Mouse (Mus musculus) right cerebral cortex, postnatal 4 days (tissue): ENCODE data around the gene Thnsl2.

Source experiments
- DNase-seq: peaks from one replicate; pipeline ENCODE4 v3.0.0-alpha.2; 2022

Thnsl2 gene

DNA sequence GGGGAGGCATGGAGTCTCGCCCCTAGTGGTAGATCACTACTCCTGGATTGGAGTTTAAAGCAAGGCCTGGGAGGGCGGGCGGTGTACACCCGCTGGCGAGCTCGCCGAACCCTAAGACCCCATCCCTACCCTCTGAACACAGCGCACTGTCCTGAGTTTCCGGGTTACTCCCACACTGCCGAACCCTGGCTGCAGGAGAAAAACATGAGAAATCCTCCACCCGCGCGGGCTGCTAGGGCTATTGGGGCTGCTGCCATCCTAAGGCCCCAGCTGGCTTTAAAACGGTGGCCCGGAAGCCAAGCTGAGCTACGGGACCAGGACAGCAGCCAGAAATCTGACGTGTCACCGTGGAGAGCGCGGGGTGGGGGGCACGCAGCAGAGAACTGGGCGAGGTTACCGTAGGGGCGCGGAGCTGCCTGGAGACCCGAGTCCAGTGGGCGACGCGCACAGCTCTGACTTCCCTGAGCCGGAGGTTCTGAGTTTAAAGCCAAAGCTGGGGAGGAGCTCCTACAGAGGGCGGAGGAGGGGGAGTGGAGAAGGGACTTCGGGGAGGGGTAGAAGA, at the start of gene Thnsl2:
Thnsl2 (minus strand) TSS at position 546 of the 562 bp plus-strand sequence.
- peak; percentile 68 for DNase-seq

DNA sequence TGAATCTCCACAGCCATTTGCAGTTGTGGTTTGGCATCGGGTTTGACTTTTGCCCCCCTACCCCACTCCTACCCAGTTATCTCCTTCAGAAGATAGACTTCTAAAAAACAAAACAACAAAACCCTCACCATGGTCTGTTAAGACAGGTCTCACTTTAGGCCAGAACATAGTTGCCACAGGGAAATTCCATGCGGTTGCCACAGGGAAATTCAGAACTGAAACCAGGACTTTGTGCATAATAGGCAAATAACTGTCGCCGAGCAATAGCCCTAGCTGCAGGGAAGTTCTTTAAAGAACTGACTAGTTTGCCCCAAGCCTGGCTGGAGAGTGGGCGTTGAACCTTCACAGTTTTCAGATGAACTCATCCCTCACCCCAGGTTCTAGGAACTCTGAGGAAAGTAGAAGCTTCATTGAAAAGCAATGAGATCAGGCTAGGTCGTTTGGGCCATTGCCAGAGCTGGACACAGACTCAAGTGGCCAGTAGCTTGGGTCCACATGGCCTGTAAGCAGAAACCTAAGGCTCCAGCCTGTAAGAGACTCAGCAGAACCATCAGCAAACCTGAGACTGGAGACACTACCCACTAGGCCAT, 49.0 kb upstream of the Thnsl2 start:
- no peak for DNase-seq

DNA sequence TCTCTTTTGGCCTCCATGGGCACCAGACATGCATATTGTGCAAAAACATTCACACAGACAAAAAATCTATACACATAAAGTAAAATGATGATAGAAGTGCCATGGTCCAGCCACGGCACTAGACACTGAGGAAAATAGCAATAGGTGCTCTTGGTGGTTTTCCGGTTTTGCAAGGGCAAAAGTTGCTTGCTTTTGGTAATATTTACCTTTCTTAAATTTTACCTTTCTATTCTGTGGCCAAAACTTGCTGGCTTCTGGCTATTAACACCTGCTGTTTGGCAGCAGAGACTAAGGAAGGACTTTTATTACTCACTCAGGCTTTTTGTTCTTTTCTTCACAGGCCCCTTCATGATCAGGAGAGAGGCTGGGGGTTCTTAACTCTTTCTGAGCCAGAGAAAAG, 46.3 kb upstream of the Thnsl2 start:
- DNase-seq, result no peak

DNA sequence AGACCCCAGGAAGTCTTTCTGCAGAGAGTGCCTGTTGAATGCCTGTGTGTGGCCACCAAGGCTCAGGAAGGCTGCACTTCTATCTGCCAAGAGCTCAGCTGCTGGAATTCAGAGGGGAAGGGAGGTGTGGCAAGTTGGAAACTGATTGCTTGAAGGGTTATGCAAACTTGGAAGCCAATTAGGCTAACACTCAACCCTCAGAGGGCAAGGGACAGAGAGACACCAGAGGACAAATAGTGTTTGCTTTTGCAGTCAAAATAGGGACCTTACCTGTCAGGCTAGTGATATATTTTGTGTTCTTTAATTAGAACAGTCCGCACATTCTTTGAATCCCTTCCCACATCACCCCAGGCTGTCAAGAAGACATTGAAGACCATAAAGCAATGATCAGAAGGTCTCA, 45.3 kb upstream of the Thnsl2 start:
- DNase-seq, result no peak

DNA sequence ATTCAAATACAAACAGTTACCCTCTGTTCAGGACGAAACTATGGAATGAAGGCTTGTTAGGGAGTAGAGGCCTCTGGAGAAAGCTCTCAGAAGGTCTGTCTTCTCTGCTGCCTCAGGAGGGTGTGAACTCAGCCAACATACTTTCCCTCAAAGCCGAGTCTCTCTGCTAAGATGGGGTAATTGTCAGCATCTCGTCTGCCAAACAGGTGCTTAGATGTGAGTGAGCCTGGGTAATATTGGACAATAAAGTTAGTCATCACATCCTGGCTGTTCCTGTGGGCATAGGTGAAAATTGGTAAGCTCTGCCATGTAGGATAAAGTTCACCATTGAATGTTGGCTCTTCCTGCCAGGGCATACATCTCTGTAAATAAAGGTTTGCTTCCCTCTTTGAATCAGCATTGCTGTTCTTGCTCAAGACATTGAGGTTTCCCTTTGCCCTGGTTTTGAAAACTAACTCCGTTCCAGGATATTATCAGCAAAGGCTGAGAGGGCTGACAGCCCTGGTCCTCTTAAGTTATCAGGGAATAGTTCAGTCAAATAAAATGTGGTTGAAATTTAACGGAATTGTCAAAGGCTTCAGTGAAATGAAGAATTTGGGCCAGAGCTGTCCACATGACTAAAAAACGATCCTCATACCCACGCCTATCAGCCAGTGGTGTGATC, 40.8 kb upstream of the Thnsl2 start:
- DNase-seq, result no peak

DNA sequence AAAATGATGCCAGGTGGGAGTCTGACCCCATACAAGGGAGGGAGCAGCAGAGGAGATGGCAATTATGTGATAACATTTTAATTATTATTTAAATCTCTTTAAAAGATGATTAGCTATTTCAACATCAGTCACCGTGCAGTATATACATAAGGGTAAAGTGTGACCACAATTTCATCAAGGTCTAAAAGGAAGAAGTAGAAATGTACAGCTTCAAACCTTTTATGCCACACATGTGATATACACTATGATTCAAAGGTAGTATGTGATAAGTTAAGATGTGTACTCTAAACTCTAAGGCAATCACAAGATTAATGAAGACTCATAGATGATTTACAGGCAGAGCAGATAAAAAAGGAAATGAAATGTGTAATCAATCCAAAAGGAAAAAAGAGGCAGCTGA, 36.4 kb upstream of the Thnsl2 start:
- DNase-seq, result no peak

DNA sequence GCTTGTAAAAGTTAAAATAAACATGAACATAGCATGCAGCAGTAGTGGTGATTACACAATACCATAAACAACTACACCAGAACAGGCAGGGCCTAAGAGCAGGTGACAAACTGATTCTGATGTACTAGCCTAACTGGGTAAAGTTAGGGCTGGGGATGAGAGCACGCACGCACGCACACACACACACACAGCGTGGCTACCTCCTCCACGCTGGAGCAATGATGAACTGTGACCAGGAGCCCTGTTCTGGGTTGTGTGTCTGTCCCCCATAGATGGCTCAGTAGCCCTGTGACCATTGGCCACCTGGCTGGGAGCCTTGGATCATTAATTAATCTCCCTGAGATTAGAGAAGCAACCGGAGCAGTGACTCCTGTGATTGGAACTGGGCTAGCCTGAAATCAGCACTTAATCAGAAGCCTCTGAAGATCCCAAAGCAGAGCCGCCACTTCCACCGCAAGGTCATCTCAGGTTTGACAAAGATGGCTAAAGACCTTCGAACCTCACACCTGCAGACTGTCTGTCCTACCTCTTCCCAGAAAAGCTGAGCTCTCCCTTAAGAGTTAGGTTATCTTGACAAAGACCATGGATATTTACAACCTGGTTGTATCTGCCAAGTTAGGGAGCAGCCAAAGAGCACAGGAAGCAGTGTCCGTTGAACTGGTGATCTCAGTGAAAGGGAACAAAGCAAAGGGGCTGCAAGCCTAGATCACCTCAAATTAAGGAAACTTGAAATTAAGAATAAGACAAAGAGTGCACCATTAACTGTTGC, 28.8 kb upstream of the Thnsl2 start:
- no peak for DNase-seq

DNA sequence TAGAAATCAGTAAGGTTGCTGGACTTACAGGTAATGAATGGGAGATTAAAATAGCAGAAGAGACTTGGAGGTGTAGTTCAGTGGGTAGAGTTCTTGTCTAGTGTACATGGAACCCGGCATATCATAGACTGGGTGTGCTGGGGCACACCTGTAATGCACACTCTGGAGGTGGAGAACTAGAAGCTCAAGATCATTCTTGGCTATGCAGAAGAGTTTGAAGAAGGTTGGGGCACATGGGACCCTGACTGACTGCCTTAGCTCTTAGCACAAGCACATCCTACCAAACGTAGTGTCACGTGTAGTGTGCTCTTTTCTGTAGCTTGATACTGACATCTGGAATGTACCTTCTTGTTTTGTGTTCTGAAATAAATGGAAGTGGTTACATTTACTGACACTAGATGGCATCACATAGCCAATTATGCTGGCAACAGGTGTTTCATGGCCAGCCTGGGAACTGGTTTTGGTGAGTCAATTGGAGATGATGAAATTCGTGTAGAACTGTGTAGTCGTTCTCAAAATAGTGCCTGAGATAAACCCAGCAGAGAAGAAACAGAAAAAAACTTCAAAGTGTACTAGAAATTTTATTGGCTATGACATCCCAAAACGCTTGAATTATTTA, 22.4 kb upstream of the Thnsl2 start:
- no peak for DNase-seq

DNA sequence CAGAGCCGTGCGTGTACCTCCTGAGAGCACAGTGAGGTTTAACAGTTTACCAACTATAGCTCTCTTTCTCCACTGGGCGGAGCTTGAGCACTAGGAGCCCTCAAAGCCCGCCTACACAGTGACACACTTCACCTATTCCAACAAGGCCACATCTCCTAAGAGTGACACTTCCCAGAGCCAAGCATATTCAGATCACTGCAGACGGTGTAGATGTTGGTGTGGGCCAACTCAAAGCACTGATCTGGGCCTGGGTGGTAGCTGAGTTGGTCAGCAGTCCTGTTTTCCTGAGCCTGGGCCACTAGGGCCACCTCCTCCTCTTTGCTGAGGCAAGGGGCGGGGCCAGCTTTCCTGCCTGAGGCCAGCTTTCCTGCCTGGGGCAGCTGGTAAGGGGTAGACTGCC, 20.2 kb upstream of the Thnsl2 start:
- no peak for DNase-seq

DNA sequence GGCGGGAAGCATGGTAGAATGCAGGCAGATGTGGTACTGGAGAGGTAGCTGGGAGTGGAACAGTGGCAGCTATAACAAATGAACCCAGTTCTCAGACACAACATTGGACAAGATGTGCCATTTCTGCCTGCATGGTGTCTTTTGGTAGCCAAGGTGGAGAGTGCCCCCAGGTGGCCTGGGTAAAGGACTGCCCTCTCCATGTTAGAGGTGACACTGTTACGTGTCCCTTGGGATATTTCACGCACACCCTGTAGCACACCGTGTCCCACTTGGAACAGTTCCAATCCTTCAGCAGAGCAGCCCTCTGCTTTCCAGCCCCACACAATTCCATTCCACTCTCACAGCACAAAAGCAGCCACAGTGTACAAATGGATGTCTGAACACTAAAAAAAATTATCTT, 18.0 kb upstream of the Thnsl2 start:
- no peak for DNase-seq

DNA sequence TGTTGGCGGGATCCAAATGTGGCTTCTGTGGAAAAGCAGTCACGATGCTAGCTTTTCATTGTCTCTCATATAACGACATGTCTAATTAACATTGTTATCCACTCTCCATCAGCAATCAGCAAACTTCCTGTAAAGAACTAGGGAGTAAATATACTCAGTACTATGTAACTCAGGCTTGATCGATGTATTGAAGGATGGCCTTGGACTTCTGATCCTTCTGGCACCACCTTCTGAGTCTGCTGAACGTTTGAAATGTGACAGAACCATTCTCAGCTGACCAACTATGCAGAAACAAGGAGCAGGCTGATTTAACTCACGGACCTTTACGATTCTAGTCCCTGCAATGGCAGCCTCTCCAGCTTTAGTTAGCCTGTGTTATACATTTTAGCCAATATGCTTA, 17.1 kb upstream of the Thnsl2 start:
- no peak for DNase-seq

DNA sequence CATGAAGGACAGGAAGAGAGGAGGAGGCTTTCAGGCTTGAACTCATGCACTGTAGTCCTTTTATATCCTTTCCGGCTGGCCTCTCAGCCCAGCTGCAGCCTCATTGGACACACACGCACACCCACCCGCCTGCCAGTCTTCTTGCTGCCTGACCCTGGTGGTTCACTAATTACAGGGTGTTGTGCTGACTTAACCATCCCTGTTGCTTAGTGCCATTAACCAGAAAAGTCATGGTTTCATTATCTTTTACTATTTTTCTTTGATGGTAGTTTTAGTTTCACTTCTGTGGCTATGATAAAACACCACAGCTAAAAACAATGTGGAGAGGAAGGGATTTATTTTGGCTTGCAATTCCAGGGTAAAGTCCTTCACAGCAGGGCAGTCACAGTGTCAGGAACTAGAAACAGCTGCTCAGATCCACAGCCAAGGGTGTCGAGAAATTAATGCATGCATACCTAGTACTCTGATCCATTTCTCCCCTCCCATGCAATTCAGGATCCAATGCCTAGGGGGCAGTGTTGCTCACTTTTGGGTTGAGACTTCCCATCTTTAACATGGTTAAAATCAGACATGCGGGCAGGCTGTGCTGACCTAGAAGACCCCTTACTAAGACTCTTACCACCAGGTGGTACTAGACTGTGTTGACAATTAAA, 12.6 kb upstream of the Thnsl2 start:
- DNase-seq, result no peak

DNA sequence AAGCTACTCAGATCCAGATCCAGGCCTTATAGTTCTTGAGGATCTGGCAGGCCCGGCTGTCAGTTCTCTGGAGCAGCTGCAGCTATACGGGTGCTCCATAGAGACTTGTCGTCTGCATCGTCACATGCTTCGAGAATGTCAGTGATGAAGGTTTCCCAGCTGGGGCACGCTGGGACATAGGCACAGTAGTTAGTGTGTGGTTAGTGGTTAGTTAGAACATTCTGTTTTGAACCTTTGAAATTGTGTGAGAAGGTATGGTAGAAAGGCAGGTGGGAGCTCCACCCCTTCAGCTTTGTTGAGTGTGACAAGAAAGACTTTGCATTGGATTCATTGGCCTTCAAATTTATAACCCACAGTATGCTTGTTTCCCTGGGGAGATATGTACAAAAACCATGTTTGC, 10.6 kb upstream of the Thnsl2 start:
- DNase-seq, result no peak

DNA sequence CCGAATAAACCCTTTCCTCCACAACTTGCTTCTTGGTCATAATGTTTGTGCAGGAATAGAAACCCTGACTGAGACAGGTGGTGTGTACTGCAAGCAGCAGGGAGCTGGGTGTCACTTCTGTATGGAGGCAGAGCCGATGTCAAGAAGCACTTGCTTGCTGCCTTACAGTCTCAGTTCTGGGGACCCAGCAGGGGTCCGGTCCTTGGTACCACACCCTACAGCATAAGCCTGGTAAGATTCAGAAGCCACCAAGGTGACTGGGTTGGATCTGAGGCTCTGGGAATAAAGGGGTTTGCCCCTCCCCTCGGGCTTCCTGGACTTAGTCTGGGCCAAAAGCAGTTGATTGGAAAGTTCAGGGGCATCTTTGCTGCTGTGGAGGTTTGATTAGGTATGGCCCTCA, 9.2 kb upstream of the Thnsl2 start:
- no peak for DNase-seq

DNA sequence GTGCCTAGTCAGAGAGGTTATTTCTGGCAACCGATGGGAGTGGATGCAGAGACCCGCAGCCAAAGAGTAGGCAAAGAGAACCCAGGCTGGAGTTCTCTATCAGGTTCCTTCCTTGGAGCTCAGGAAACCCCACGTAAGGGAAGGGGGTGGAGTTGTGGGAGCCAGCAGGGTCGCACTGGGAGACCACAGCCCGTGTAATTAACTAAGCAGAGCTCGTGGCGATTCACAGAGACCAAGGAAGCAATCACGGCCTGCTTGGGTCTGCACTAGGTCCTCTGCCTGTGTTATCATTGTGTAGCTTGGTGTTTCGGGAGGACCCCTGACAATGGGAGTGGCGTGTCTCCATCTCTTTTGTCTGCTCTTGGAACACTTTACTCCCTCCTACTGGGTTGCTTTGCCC, 6.9 kb upstream of the Thnsl2 start:
- no peak for DNase-seq

DNA sequence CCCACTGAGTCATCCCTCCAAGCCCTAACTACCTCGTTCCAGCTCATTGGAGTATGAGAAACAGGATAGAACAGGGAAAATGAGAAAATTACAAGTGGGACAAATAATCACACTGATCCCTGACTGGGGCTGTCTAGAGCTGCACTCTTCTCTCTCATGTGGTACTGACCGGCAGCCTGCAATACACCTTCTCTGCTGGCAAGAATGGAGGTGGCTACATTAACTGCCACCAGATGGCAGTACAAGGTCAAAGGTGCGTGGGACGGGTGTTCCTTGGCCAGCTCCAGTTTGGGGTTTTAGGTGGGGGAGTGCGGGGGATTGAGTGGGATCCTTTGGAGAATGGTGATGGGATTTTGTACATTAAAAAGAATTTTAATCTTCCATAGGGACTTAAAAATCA, 5.3 kb upstream of the Thnsl2 start:
- DNase-seq, result no peak

DNA sequence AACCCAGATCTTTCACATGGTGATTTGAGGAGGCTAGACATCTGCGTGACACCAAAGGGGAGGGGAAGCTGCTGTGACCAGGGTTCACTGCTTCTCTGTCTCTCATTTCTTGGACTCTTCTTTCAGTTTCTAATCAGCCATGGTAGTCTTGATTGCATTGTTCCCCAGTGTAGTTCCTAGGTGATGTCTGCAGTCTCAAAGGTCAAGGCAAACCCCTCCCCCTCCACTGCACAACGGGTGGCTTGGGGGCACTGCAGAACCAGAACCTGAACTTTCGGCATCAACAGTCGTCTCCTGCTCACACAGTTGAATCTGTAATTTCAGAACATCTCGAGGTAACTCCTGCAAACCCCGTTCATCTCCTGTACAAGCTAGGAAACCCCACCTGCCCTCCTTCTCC, 4.1 kb upstream of the Thnsl2 start:
- DNase-seq, result no peak

DNA sequence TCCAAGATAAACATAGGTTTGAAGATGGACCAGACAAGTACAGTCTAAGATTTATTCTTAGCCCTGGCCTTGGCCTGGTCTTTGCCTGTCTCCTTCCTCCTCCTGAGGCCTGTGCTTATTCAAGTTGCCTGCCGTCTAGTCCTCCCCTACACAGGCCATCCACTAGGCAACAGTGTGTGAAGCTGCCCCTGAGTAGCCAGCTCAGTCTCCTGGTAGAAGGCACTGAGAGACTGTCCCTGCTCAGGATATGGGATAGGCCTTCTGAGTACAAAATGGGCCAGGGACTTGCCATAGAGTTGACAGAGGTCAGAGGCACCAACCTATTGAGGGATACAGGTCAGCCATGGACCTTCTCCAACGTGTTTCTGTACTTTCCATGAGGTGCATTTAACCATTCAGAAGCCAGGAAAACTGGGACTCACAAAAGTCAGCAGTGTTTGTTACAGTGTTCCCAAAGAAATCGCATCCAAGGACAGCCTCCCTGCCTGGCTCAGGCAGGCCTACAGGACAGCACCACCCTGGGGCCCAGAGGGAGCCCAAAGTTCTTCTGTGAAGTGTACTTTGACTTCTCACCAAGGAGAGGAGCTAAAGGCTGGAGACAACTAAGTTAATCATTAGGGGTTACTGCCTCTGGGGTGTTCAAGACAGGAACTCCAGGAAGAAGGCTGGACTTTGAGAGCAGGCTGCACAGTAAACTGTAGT, 1.2 kb upstream of the Thnsl2 start:
- DNase-seq, result no peak

DNA sequence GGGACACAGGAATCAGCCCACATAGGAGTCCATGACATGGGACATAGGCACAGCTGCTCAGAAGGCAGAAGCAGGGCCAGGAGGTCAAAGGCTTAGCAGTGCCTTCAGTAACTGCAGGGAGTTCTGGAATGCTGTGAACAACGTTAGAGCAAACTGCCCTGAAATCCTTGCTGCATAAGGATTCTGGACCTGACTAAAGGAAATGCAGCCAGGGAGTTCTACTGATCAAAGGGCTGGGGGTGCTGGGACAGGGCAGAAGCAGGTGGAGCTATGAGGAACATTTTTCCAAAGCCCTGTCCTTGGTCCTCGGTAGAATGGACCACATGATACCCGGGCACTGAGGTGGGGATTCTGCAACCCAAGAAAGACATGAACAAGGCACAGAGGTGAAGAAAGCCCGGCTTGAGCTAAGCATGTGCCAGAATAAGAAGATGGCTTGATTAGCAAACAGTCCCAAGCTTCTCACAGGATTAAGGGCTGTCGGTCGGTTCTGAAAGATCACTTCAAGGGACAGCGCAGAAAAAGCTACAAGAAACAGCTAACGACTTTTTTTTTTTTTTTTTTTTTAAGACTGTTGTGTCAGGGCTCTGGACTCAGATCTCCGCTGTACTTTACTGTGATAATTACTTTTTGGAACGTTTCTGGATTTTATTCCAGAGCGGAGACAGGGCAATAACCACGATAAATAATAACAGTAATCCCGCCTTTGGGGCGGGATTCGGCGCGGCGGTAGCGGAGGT, 915 bp downstream of the Thnsl2 start:
- no peak for DNase-seq

DNA sequence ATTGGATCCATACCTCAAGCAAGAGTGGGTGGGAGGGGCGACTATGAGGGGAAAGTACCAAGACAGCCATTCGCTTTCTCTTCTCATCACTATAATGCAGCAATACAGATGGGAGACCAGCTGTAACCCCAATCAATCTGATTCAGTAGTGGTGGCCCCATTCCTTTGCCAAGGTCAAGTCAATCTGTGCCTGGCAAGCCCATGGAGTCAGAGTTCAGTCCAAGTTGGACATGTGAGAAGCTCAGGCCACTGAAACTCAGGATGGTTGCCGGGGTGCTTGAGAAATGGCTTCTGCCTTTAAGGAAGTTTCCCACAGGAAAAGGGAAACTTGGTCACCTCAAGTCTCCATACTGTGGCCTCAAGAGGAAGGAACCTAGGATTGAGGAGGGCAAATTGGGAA, 9.2 kb downstream of the Thnsl2 start:
- no peak for DNase-seq

DNA sequence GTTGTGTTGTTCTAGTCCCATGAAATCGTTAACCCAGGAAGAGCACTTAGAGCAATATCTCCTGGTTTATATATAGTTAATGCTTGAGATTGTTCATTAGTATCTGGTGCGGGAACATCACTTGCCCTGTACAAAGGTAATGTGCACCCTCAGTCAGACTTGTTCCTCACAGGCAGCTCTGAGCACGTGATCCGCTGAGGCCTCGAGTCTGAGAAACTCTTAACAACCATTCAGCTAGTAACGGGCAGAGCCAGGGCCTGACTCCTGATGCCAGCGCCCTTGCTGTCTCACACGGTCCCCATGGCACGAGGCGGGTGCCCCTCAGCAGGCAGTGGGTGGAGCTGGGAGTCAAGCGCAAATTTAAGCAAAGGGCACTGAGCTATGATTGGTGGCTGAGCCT, 10.7 kb downstream of the Thnsl2 start:
- DNase-seq, result no peak

DNA sequence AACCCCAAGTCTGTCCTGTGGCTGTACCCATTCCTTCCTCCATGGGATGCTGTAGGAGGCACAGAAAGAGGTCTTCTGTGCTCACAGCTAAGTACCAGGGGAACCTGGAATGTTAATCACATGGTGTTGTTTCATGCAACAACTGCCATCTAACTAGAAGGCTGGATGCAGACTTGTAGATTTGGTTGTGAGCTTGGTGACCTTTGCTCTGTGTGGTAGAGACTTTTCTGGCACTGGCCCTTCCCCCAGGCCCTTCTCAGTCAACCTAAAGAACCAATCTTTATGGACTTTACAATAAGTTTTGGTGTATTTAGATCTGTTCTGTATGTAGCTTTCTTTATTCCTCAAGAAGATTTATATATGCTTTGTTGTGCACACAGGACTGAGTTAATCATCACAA, 13.2 kb downstream of the Thnsl2 start:
- no peak for DNase-seq
